8 mouse cellular contexts compared by ENCODE assay signal in the genomic region with DNA sequence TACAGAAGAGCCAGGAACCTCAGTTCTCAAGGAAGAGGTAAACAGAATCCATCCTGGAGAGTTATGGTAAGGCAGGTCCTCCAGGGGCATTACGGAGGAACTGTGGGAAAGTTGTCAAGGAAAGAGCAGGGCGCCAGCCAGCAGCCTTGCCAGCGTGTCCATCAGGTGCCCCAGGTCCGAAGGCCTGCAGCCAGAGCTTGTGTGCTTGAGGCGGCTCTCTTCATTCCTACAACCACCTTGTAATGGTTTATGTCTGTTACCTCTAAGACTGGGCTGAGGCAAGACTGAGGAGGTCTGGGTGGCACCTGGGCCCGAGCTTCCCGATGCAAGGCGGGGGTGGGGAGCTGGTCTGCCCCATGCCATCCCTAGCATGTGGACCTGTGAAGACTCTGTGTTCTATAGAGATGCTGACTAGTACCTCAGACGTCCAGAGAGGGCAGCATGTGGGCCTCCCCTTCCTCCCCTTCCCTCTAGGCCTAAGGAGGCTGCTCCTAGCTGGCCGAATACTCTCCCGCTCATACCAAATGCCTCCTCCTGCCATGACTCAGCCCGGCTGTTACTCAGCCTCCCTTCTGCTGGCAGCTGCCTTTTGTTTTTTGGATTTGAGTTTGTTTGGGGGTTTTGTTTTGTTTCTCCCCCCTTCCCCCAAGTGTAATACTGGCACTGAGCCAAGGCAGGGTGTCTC. TPM values are rescaled to one million over a fixed set of nuclear protein-coding genes. Genes with fewer than 3 reads are reported as not detected.
A peak's percentile ranks its signal among the peaks of the same experiment; 100 is the strongest.
DNase-seq lines count a peak whose midpoint lies in the region; ATAC-seq and TF ChIP-seq lines count a peak whose summit lies in the region.

No protein-coding gene starts in this region.

- 0 out of 2 replicates have a peak overlapping the region, but pooled peaks have one; percentile 3 for H3K4me3 ChIP-seq in E14TG2a.4 (replicated peaks; ENCODE audit: low read length)
- no peak overlapping the region for H3K4me3 ChIP-seq in hindbrain, embryonic 13.5 days

- TF ChIP-seq CTCF in E14TG2a.4 (conservative IDR thresholded peaks at IDR 0.05; ENCODE audit: low read length) = no peak

- H3K27me3 ChIP-seq in E14TG2a.4 (ENCODE audit: insufficient read depth, low read length) = peaks cover 74% of the 10 kb centered on the region
- no peaks in the 10 kb centered on the region for H3K27me3 ChIP-seq in hindbrain, embryonic 13.5 days

- peak overlapping the region; percentile 40; the same call in 1 of the 2 replicates for H3K27ac ChIP-seq in hindbrain, embryonic 13.5 days

- H3K4me2 ChIP-seq in hindbrain, embryonic 13.5 days = no peak overlapping the region

- ATAC-seq in hindbrain, embryonic 13.5 days (ENCODE audit: low FRiP score) = no peak
- ATAC-seq in inflammation-experienced regulatory T-cells, adult 6 months = no peak

- peak; percentile 57 for DNase-seq in layer of hippocampus, adult 11-12 months (ENCODE audit: low spot score)
- no peak for DNase-seq in layer of hippocampus, postnatal 10 days (ENCODE audit: low spot score in 2 of 2)
- peak; percentile 56 for DNase-seq in adrenal gland, postnatal 25 days
- no peak for DNase-seq in testis, postnatal 10 days (ENCODE audit: low spot score)
- DNase-seq in gastrocnemius, postnatal 4 days (ENCODE audit: low spot score in 2 of 2) = no peak

- no peaks in the 10 kb centered on the region for H3K36me3 ChIP-seq in E14TG2a.4 (ENCODE audit: insufficient read depth, low read length)
- no peaks in the 10 kb centered on the region for H3K36me3 ChIP-seq in hindbrain, embryonic 13.5 days

- WGBS in hindbrain, embryonic 13.5 days = 64% methylated on average over 12 of the region's 12 CpGs

- no peak overlapping the region for H3K9ac ChIP-seq in hindbrain, embryonic 13.5 days

- H3K4me1 ChIP-seq in E14TG2a.4 (replicated peaks; ENCODE audit: low read depth, low read length) = peaks cover 35% of the 10 kb centered on the region
- peaks cover 55% of the 10 kb centered on the region for H3K4me1 ChIP-seq in hindbrain, embryonic 13.5 days (replicated peaks)

- H3K9me3 ChIP-seq in E14TG2a.4 (ENCODE audit: low read length) = no peaks in the 10 kb centered on the region
- no peaks in the 10 kb centered on the region for H3K9me3 ChIP-seq in hindbrain, embryonic 13.5 days

RNA-seq across cellular contexts. Expression of a gene that starts 25.7 kb away (rescaled TPM):
- total RNA-seq in layer of hippocampus, postnatal 10 days (2021) = 10 to 100 TPM; 24.8 to 29.6 TPM
- total RNA-seq in adrenal gland, postnatal 25 days (2021) = 18.7 and 28.9 TPM in 2 replicates
- polyA plus RNA-seq in hindbrain, embryonic 13.5 days (2015; fragmentation: Nextera tagmentation; extraction: Ambion mirVana) = 15.5 and 20.9 TPM in 2 replicates
- total RNA-seq in gastrocnemius, postnatal 4 days (2021) = 10 to 100 TPM; 19.3 to 22.1 TPM
- polyA plus RNA-seq in inflammation-experienced regulatory T-cells, adult 6 months (2017; shearing (Covaris generic)) = 10 to 100 TPM in 2 of 3 experiments, 1 to 10 TPM in 1; 9.9 to 12.5 (median 12.1) TPM

RNA-seq across cellular contexts. Expression of a gene that starts 30.7 kb away (rescaled TPM):
- 100 to 1,000 TPM; 146 to 173 TPM for total RNA-seq in layer of hippocampus, postnatal 10 days (2021)
- 2.1 and 2.9 TPM in 2 replicates for total RNA-seq in adrenal gland, postnatal 25 days (2021)
- polyA plus RNA-seq in hindbrain, embryonic 13.5 days (2015; fragmentation: Nextera tagmentation; extraction: Ambion mirVana) = 12.6 and 15.2 TPM in 2 replicates
- total RNA-seq in gastrocnemius, postnatal 4 days (2021) = under 1 TPM; 0.67 to 0.88 TPM
- polyA plus RNA-seq in inflammation-experienced regulatory T-cells, adult 6 months (2017; shearing (Covaris generic)) = not detected

Comparison
In these comparisons a context has a peak if more than half of its experiments do, and no peak if none do; other contexts are left out.
1. DNase-seq: peak in layer of hippocampus, adult 11-12 months (single experiment) and adrenal gland, postnatal 25 days (single experiment); none in layer of hippocampus, postnatal 10 days (0 of 2), testis, postnatal 10 days (single experiment) and gastrocnemius, postnatal 4 days (0 of 2).
2. RNA of a gene that starts 30.7 kb away (total RNA-seq): 146 to 173 TPM in layer of hippocampus, postnatal 10 days; 2.1 to 2.9 TPM in adrenal gland, postnatal 25 days and 0.67 to 0.88 TPM in gastrocnemius, postnatal 4 days; every median in the first group is over 10 times any median in the second.